Mouse (Mus musculus): ENCODE measurements at regions not wholly inside any gene's neighbourhood (a gene's known extent, or its start where the extent isn't known, plus 50 kb on each side); places are given as distances from the start of the nearest gene placed in this dataset.
A peak's percentile ranks its signal among the peaks of the same experiment; 100 is the strongest.

DNA sequence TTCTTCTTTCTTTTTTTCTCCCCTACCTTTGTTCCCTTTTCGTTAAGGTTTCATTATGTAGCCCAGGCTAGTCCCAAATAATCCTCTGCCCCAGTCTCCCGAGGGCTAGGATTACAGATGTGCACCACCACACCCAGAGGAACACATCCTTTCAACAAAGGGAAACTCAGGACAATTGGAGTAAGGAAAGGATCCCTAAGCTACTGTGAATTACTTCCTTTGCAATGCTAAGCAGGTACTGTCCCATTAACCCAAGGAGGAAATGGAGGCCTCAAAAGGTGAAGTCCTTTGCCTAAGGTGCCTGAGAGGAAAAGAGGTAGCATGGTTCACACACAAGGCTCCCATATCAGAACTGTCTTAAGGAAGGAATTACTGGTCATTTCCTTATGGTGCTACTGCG is 157.2 kb downstream of the En1 start:
- no peak for DNase-seq (ENCODE audit: low read depth, low spot score)

DNA sequence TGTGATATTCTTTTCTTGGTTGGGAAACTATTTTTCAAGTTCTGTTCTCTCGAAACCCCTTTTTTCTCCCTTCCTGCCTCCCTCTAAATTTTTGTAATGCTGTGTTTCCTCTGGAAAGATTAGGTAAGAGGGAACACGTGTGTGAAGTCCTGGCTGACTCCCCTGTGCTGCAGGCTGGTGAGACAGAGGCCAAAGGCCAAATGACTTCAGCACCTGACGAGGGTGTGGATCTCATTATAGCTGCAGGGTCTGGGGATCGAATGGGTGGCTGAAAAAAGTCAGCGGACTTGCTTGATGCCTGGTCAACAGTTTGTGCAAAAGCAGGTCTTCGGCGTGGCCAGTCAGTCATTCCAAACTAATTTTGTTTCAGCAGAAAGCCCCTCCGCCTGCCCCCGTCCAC is 159.1 kb downstream of the En1 start:
- no peak for DNase-seq (ENCODE audit: low read depth, low spot score)

- DNase-seq (ENCODE audit: low read depth, low spot score), result no peak
These were observed 160.3 kb downstream of the En1 start for GRCm38 (mm10) chr1:120762498-120762897.

DNA sequence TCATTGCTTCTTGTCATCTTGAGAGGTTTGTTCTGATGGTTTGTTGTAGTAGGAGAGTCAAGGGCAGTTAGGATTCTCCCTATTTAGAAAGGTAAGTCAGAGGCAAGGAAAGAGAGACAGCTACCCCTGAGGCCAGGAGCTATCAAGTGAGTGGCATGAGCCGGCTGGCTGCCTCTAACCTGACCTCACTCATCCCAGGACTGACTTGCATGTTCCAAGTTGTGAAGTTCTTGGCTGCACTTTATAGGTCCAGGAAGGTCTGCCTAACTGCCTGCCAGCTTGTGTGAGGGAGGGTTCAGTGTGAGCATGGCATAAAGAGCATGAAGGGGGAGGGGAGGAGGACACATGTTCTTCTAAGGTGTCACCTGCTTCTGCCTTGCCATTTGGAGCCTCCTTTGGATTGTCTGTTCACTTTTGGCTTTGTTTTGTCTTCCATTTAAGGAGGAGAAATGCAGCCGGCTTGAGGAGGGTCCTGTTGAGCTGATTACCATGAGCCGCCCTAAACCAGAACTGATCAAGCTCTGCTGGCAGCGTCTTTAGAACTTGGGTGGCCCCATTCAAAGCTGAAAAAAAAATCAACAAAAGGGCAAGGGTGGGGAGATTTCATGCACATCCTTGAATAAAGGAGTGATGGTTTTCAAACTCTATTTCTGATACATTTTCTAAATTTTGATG is 160.8 kb downstream of the En1 start:
- DNase-seq (ENCODE audit: low read depth, low spot score), result no peak

DNA sequence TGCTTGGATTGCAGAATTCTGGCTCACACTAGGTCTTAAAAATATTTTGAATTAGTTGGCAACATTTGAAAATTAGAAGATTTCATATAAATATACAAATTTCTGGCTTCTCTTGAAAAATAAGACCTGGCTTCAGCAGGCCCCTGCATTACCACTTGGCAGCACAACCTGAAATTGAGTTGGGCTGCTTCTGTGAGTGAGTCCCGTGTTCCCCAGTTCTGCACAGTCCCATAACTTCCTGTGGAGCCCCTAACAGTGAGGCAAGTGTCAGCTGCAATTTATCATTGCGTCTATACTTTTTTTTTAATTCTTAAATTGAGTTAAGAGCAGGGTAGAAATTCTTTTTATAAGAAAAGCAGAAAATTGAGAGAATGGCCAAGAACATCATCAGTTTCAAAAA is 164.8 kb downstream of the En1 start:
- no peak for DNase-seq (ENCODE audit: low read depth, low spot score)

DNA sequence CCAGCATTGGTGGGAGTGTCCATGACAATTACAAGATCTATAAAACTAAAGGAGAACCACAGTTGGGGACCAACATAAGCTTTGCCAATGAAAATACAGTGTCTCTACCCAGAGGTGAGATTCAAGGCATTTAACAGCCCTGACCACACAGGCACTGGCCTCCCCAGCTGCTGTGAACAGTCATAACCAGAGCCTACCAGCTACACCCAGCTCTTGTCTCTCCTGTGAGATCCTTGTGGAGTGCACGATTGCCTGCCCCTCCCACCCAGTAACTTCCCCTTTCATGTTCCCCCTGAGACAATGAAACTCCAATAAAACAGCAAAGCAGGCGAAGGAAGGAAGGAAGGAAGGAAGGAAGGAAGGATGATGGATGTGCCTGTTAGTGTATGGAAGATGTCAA is 169.1 kb downstream of the En1 start:
- DNase-seq (ENCODE audit: low read depth, low spot score), result no peak

DNA sequence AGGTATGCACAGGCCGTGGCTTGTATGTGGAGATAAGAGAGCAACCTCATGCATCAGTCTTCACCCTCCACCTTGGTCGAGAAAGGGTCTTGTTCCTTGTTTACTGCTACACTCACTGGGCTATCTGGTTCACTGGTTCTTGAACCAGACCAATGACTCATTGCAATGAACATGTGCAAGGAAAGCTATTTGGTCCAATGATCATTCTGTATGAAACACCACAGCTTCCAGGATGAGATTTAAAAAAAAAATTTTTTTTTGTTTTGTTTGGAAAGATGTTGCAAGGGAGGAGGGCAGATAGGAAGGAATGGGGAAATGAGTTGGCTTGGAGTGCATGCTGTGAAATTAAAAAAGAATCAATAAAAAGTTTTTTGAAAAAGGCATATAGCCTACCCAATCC is 174.7 kb downstream of the En1 start:
- no peak for DNase-seq (ENCODE audit: low read depth, low spot score)

DNA sequence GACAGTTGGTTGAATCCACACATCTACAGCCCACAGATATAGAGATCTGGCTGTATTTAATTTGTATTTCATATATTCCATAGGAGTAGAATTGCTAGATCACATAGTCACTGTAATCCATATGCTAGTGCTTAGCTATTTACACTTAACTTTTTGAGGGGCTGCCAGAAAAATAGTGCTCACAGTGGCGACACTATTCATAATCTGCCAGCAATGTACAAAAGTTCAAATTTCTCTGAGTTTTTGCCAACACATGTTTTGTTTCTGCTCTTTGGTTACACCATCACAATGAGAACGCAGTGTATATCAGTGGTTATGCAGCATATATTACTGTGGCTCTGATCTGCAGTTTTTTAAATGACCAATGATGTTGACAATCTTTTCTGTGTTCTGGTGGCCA is 175.2 kb downstream of the En1 start:
- DNase-seq (ENCODE audit: low read depth, low spot score), result no peak

DNA sequence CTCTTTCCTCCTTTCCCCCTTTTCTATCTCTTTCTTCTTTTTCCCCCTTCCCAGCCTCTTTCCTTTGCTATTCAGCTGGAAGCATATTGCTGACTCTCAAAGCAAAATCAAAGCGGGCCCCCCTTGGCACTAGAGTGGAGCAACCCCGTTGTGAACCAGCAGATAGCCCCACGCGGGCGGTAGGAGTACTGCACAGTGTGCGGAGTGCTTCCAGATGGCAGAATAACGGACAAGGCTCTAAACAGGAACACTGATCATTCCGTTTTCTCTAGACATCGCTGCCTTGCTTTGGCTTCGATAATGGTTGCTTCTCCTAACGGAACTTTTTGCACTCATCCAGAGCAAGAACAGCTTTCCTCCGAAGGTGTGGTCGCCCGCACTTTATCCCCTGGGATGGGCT is 193.0 kb downstream of the En1 start:
- no peak for DNase-seq (ENCODE audit: low read depth, low spot score)

DNA sequence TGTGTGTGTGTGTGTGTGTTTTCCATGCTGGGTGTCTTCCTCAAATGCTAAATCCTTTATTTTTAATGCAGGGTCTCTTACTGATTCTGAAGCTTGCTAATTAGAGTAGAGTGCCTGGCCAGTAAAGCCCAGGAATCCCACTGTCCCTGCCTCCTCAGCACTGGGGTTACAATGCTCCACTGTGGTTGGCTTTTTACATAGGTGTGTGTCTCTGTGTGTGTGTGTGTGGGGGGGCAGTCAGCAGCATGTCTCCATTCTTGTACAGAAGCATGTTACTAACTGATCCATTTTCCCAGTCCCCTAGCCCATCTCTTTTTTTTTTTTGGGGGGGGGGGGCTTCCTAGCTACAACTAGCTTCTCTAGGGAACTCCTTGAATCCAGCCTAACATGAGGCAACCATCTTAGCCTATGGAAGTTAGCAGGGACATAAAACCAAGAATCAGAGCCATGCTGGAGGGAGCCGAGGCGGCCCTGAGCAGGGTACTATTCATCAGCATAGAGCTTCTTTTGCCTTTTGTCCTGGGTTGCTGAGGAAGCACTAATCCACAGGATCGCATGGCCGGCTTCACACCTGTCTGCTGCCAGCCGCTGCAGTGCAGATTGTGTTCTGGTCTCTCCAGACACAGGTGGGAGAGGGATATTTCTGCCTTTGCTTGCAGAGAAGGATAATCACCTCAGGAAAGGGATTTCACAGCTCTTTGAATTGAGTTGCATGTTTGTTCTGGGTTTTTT is 199.2 kb downstream of the En1 start:
- DNase-seq (ENCODE audit: low read depth, low spot score), result no peak

DNA sequence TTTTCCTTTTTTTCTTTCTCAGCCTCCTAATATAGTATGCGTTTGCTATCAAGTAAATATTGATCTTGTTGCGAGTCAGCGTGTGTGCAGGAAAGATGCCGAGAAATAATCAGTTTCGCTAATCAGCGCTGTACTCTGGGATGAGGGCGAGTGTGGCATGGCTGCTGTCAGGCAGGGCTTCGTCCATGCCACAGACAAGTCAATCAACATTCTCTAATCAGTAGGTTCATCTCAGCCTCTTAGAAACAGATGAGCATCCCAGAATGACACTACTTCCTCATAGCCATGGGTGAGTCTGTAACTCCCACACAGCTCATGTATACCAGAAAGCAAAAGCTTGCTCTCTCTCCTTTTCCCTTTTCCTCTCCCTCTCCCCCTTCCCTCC is 199.8 kb downstream of the En1 start:
- no peak for DNase-seq (ENCODE audit: low read depth, low spot score)

GRCm38 (mm10) chr1:120814441-120814840 is 212.2 kb downstream of the En1 start:
- no peak for DNase-seq (ENCODE audit: low read depth, low spot score)

DNA sequence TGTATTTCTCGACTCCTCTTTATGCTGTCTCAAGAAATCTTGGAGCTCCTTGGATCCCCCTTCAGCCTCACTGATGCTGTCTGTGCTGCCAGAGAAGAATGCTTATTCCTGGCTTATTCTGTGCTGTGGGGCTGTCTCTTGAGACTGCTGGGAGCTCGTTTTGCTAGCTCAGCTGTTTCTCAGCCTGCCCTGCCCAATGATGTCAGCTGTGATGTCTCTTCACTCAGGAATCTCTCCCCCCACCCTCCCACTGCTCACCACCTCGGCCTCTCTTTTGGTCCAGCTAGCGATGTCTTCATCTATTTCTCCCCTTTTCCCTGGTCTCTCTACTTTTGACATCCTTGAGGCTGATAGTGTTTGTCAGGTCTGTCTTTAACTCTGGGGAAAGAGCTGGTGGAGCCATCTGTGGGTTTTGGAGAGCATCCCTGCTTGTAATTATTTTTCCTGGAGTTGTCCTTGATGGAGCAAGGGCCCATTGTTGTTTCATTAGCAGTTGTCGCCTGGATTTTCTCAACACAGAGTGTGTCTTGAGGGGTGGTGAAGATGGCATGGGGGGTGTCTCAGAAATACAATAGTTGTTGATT is 214.1 kb downstream of the En1 start:
- DNase-seq (ENCODE audit: low read depth, low spot score), result no peak

DNA sequence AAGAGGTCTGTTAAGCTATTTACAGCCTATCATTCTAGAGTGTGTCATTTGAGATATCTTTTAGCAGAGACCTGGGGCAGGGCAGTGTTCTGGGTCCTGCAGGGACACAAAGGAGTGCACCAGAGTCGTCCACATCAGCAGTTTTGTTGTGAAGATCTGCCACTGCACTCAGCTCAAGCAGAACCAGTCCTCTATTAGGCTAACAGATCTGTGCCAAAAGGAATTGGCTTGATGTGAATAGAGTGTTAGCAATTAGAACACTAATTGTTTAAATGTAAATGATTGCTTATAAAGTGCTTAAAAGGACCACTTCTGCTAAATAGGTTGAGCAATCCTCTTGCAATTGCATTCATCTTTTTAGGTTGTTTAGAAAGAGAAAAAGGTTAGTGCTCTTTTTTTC is 215.3 kb downstream of the En1 start:
- no peak for DNase-seq (ENCODE audit: low read depth, low spot score)

- no peak for DNase-seq (ENCODE audit: low read depth, low spot score)
These were observed 229.8 kb downstream of the En1 start for GRCm38 (mm10) chr1:120831975-120832374.

GRCm38 (mm10) chr1:120842596-120842995 is 240.4 kb downstream of the En1 start:
- DNase-seq (ENCODE audit: low read depth, low spot score), result no peak

DNA sequence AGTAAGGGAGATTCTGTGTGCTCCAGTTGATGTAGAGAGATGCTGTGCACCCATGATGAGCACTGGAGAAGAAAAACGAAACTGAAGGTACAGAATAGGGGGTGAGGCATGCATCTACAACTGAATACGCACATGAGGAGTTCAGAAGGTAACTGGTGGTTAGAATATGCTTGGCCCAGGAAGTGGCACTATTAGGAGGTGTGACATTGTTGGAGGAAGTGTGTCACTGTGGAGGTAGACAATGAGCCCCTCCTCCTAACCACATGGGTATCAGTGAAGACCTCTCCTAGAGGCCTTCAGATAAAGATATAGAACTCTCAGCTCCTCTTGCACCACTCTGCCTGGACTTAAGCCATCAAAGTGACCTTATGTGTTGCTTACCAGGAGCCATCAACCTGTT is 243.9 kb downstream of the En1 start:
- DNase-seq (ENCODE audit: low read depth, low spot score), result no peak

DNA sequence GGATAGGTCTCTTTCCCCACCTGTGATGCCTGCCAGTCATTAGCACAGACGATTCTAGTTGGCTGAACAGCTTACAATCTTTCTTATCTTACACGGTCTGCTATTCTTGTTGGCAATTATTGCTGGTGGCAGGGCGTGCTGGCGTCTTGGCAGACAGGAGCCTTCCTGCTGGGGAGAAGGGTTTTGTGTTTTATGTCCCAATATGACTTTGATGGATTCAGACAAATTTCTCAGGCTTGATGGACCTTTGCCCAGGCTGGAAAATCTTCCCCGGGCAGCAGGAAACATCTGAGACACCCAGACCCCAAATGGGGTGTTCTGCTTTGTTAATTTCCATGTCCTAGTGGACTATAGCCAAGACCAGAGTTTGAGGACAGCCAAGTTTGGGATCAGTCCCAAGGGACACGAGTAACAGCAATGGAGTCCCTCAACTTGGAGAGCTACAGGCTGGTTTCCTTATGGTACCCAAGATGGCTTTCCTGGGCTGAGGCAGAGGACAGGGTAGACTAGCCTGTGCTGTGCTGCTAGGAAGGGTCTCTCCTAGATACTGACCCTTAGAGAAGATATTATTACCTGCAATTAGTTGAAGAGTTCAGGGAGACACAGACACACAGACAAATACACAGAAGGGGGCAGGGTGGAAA is 249.8 kb downstream of the En1 start:
- DNase-seq (ENCODE audit: low read depth, low spot score), result peak; percentile 20

DNA sequence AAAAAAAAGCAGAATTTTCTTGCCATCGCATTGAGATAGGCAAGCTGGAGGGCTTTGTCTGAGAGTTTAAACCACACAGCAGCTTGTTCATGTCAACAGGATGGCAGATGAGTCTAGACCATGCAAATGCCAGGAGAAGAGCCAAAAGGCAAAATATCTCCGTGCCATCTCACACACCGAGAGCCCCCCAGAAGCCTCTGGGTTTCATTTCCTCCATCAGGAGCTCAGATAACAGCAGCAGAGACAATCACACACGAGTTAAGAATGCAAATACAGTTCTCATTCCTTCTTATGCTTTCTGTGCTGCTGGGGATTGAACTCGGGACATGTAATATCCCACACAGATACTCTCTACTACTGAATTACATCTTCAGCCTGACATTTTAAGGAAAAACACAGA is 255.3 kb downstream of the En1 start:
- no peak for DNase-seq (ENCODE audit: low read depth, low spot score)

DNA sequence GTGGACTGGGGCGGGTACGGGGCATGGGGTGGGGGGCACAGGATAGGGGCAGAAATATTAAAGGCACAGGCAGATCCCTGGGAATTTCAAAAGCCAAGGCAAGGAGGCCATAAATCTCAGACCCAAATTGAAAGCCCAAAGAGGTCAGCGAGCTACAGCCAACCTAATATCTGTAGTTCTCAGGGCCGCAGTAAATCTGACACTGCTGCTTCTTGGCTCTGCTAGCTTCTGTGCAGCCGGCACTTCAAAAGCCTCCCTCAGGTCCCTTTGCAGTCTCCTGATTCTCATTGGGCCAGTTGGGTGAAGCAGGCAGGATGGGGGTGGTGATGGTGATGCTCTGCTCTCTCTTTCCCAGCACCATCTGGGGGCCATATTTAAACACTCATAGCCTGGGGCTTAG is 257.3 kb downstream of the En1 start:
- DNase-seq (ENCODE audit: low read depth, low spot score), result no peak

- DNase-seq (ENCODE audit: low read depth, low spot score), result no peak
These were observed 270.3 kb downstream of the En1 start for GRCm38 (mm10) chr1:120872554-120872953.

GRCm38 (mm10) chr1:120882959-120883549 is 280.8 kb downstream of the En1 start:
- no peak for DNase-seq (ENCODE audit: low read depth, low spot score)

All from brain, embryonic 18.5 days (tissue).